Mouse (Mus musculus): ENCODE results near the gene Fgf22. TPM values are rescaled to one million over a fixed set of nuclear protein-coding genes. Genes with fewer than 3 reads are reported as not detected.
A peak's percentile ranks its signal among the peaks of the same experiment; 100 is the strongest.

The Fgf22 gene
- total and polyA plus RNA-seq, 2 experiments = not detected

- no peak overlapping the region for H3K9ac ChIP-seq (ENCODE audit: low read depth, low read length)
- no peaks in the 10 kb centered on the region for H3K36me3 ChIP-seq (ENCODE audit: control insufficient read depth, insufficient read depth, low read length)
- H3K27me3 ChIP-seq (ENCODE audit: control insufficient read depth, insufficient read depth, low read length) = no peaks in the 10 kb centered on the region
- no peaks in the 10 kb centered on the region; the same call in 1 of the 2 replicates for H3K4me1 ChIP-seq (ENCODE audit: control insufficient read depth, insufficient read depth, low read length)
- 56% methylated on average over 27 of the region's 27 CpGs for WGBS
- no peak for DNase-seq (ENCODE audit: extremely low read depth, low read depth, low spot score)
- H3K27ac ChIP-seq (replicated peaks; ENCODE audit: insufficient read depth, low read depth, low read length) = no peak overlapping the region
- TF ChIP-seq POLR2A (IDR thresholded peaks at IDR 0.05; ENCODE audit: extremely low read depth, insufficient read depth, low read length) (no peak), CTCF (IDR thresholded peaks at IDR 0.05; ENCODE audit: low read depth, low read length) (peak; percentile 47; the same call in 1 of the 2 replicates)
- no peak overlapping the region for H3K4me3 ChIP-seq (ENCODE audit: insufficient read depth, low read depth, low read length)
- no peaks in the 10 kb centered on the region for H3K79me2 ChIP-seq (ENCODE audit: control insufficient read depth, insufficient read depth, low read length)
These were observed 29.3 kb downstream of the Fgf22 start for GRCm38 (mm10) chr10:79783920-79784800.

- Histone ChIP-seq H3K27me3 (ENCODE audit: control insufficient read depth, insufficient read depth, low read length) (0 out of 2 replicates have a peak, but pooled peaks cover 1% of the 10 kb centered on the region), H3K9ac (ENCODE audit: low read depth, low read length) (no peak overlapping the region), H3K27ac (replicated peaks; ENCODE audit: insufficient read depth, low read depth, low read length) (no peak overlapping the region), H3K4me3 (ENCODE audit: insufficient read depth, low read depth, low read length) (no peak overlapping the region), H3K79me2 (ENCODE audit: control insufficient read depth, insufficient read depth, low read length) (no peaks in the 10 kb centered on the region), H3K4me1 (ENCODE audit: control insufficient read depth, insufficient read depth, low read length) (no peaks in the 10 kb centered on the region), H3K36me3 (ENCODE audit: control insufficient read depth, insufficient read depth, low read length) (no peaks in the 10 kb centered on the region)
- no peak for TF ChIP-seq POLR2A (IDR thresholded peaks at IDR 0.05; ENCODE audit: extremely low read depth, insufficient read depth, low read length)
- peak; percentile 64 for TF ChIP-seq CTCF (IDR thresholded peaks at IDR 0.05; ENCODE audit: low read depth, low read length)
- WGBS = 35% methylated on average over 7 of the region's 7 CpGs
- DNase-seq (ENCODE audit: extremely low read depth, low read depth, low spot score) = peak; percentile 53
These were observed 33.7 kb downstream of the Fgf22 start for GRCm38 (mm10) chr10:79788386-79789158.

- Histone ChIP-seq H3K36me3 (ENCODE audit: control insufficient read depth, insufficient read depth, low read length) (no peaks in the 10 kb centered on the region), H3K79me2 (ENCODE audit: control insufficient read depth, insufficient read depth, low read length) (no peaks in the 10 kb centered on the region), H3K27me3 (ENCODE audit: control insufficient read depth, insufficient read depth, low read length) (0 out of 2 replicates have a peak, but pooled peaks cover 5% of the 10 kb centered on the region), H3K27ac (replicated peaks; ENCODE audit: insufficient read depth, low read depth, low read length) (no peak overlapping the region), H3K4me1 (ENCODE audit: control insufficient read depth, insufficient read depth, low read length) (no peaks in the 10 kb centered on the region), H3K9ac (ENCODE audit: low read depth, low read length) (no peak overlapping the region), H3K4me3 (ENCODE audit: insufficient read depth, low read depth, low read length) (no peak overlapping the region)
- 75% methylated on average over 2 of the region's 2 CpGs for WGBS
- TF ChIP-seq POLR2A (IDR thresholded peaks at IDR 0.05; ENCODE audit: extremely low read depth, insufficient read depth, low read length) (no peak), CTCF (IDR thresholded peaks at IDR 0.05; ENCODE audit: low read depth, low read length) (no peak)
- DNase-seq (ENCODE audit: extremely low read depth, low read depth, low spot score) = no peak
These were observed 34.7 kb downstream of the Fgf22 start for GRCm38 (mm10) chr10:79789581-79789980.

- no peaks in the 10 kb centered on the region for H3K4me1 ChIP-seq (ENCODE audit: control insufficient read depth, insufficient read depth, low read length)
- no peak for TF ChIP-seq CTCF (IDR thresholded peaks at IDR 0.05; ENCODE audit: low read depth, low read length)
- no peak for TF ChIP-seq POLR2A (IDR thresholded peaks at IDR 0.05; ENCODE audit: extremely low read depth, insufficient read depth, low read length)
- H3K27ac ChIP-seq (replicated peaks; ENCODE audit: insufficient read depth, low read depth, low read length) = no peak within 1 kb of the TSS
These were observed 36.0 kb downstream of the Fgf22 start, which contains the start of gene Prss57 for GRCm38 (mm10) chr10:79790861-79791260. Prss57 (minus strand) TSS chr10:79790961.

GRCm38 (mm10) chr10:79792339-79793040 is 37.6 kb downstream of the Fgf22 start:
- TF ChIP-seq POLR2A (IDR thresholded peaks at IDR 0.05; ENCODE audit: extremely low read depth, insufficient read depth, low read length) = no peak
- no peak for TF ChIP-seq CTCF (IDR thresholded peaks at IDR 0.05; ENCODE audit: low read depth, low read length)
- no peaks in the 10 kb centered on the region for H3K4me1 ChIP-seq (ENCODE audit: control insufficient read depth, insufficient read depth, low read length)
- WGBS = 78% methylated on average over 5 of the region's 5 CpGs

More at GRCm38 (mm10) chr10:79790861-79791260, 36.0 kb downstream of the Fgf22 start, which contains the start of gene Prss57:
- Histone ChIP-seq H3K36me3 (ENCODE audit: control insufficient read depth, insufficient read depth, low read length) (no peaks in the 10 kb centered on the region), H3K4me3 (ENCODE audit: insufficient read depth, low read depth, low read length) (no peak within 1 kb of the TSS), H3K79me2 (ENCODE audit: control insufficient read depth, insufficient read depth, low read length) (no peaks in the 10 kb centered on the region), H3K27me3 (ENCODE audit: control insufficient read depth, insufficient read depth, low read length) (0 out of 2 replicates have a peak, but pooled peaks cover 5% of the 10 kb centered on the region), H3K9ac (ENCODE audit: low read depth, low read length) (no peak within 1 kb of the TSS)
- WGBS = 90% methylated on average over 4 of the region's 4 CpGs
- no peak for DNase-seq (ENCODE audit: extremely low read depth, low read depth, low spot score)

More at GRCm38 (mm10) chr10:79792339-79793040, 37.6 kb downstream of the Fgf22 start:
- no peaks in the 10 kb centered on the region for H3K79me2 ChIP-seq (ENCODE audit: control insufficient read depth, insufficient read depth, low read length)
- no peak for DNase-seq (ENCODE audit: extremely low read depth, low read depth, low spot score)
- H3K27ac ChIP-seq (replicated peaks; ENCODE audit: insufficient read depth, low read depth, low read length) = no peak overlapping the region
- no peak overlapping the region for H3K9ac ChIP-seq (ENCODE audit: low read depth, low read length)
- no peaks in the 10 kb centered on the region for H3K36me3 ChIP-seq (ENCODE audit: control insufficient read depth, insufficient read depth, low read length)
- H3K27me3 ChIP-seq (ENCODE audit: control insufficient read depth, insufficient read depth, low read length) = 0 out of 2 replicates have a peak, but pooled peaks cover 5% of the 10 kb centered on the region
- H3K4me3 ChIP-seq (ENCODE audit: insufficient read depth, low read depth, low read length) = no peak overlapping the region

All from liver, adult 2 months (tissue).